Mouse (Mus musculus): Measurements from ENCODE around the gene Fam19a1. TPM values are rescaled to one million over a fixed set of nuclear protein-coding genes. Genes with fewer than 3 reads are reported as not detected.

Fam19a1 gene
- total and polyA plus RNA-seq, 2 experiments from 2014 or later, result 0.16 TPM; not detected in 1

DNA sequence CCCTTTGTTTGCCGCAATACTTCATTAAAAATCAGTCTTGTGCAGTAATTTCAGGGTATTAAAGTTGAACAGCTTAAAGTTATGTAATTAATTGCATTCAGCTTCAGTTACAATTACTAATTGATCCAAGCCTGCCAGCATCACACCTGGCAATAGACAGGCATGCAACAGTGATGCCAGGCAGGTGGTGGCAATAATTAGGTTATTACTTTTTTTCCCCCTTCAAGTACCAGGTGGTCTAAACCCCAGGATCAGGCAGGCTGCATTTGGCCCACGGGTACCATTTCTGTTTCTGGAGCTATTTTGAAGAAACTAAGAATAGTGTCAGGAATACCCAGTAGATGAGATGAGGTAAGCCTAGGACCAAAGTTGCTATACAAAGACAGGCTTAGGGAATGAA lies 141.9 kb downstream of the Fam19a1 start:
- no peak overlapping the region for H3K4me2 ChIP-seq (ENCODE audit: low read depth, low read length)
- H3K27ac ChIP-seq (ENCODE audit: low read depth), result no peak overlapping the region
- H3K9ac ChIP-seq (replicated peaks; ENCODE audit: low read depth, low read length), result no peak overlapping the region
- 81% methylated on average over 2 of the region's 2 CpGs for WGBS
- no peak for DNase-seq (ENCODE audit: low spot score)
- TF ChIP-seq CTCF (IDR thresholded peaks at IDR 0.05; ENCODE audit: low read depth), result no peak
- TF ChIP-seq EP300 (IDR thresholded peaks at IDR 0.05; ENCODE audit: low read depth), result no peak
- H3K9me3 ChIP-seq (replicated peaks; ENCODE audit: control insufficient read depth, low read length), result no peaks in the 10 kb centered on the region
- no peak overlapping the region for H3K4me3 ChIP-seq (ENCODE audit: low read depth, low read length)
- H3K27me3 ChIP-seq (ENCODE audit: control insufficient read depth, insufficient read depth, low read length), result no peaks in the 10 kb centered on the region
- no peak for ATAC-seq (ENCODE audit: insufficient read depth, low read depth)
- H3K4me1 ChIP-seq (ENCODE audit: control insufficient read depth, insufficient read depth), result peaks cover 5% of the 10 kb centered on the region; the same call in 1 of the 2 replicates
- H3K36me3 ChIP-seq (replicated peaks; ENCODE audit: control insufficient read depth, insufficient read depth, low read length), result no peaks in the 10 kb centered on the region

GRCm38 (mm10) chr6:96258651-96259050 lies 145.7 kb downstream of the Fam19a1 start:
- no peak overlapping the region for H3K9ac ChIP-seq (replicated peaks; ENCODE audit: low read depth, low read length)
- ATAC-seq (ENCODE audit: insufficient read depth, low read depth), result no peak
- TF ChIP-seq CTCF (IDR thresholded peaks at IDR 0.05; ENCODE audit: low read depth) (no peak), EP300 (IDR thresholded peaks at IDR 0.05; ENCODE audit: low read depth) (no peak)

GRCm38 (mm10) chr6:96266456-96266855 lies 153.5 kb downstream of the Fam19a1 start:
- H3K9me3 ChIP-seq (replicated peaks; ENCODE audit: control insufficient read depth, low read length), result no peaks in the 10 kb centered on the region
- TF ChIP-seq EP300 (IDR thresholded peaks at IDR 0.05; ENCODE audit: low read depth) (no peak), CTCF (IDR thresholded peaks at IDR 0.05; ENCODE audit: low read depth) (no peak)
- no peak overlapping the region for H3K9ac ChIP-seq (replicated peaks; ENCODE audit: low read depth, low read length)
- no peaks in the 10 kb centered on the region for H3K27me3 ChIP-seq (ENCODE audit: control insufficient read depth, insufficient read depth, low read length)
- ATAC-seq (ENCODE audit: insufficient read depth, low read depth) (no peak), DNase-seq (ENCODE audit: low spot score) (no peak)
- H3K4me3 ChIP-seq (ENCODE audit: low read depth, low read length), result no peak overlapping the region
- no peaks in the 10 kb centered on the region for H3K4me1 ChIP-seq (ENCODE audit: control insufficient read depth, insufficient read depth)
- 60% methylated on average over 4 of the region's 4 CpGs for WGBS
- H3K4me2 ChIP-seq (ENCODE audit: low read depth, low read length), result no peak overlapping the region
- no peak overlapping the region for H3K27ac ChIP-seq (ENCODE audit: low read depth)
- H3K36me3 ChIP-seq (replicated peaks; ENCODE audit: control insufficient read depth, insufficient read depth, low read length), result no peaks in the 10 kb centered on the region

More at GRCm38 (mm10) chr6:96258651-96259050, 145.7 kb downstream of the Fam19a1 start:
- Histone ChIP-seq H3K4me2 (ENCODE audit: low read depth, low read length) (no peak overlapping the region), H3K4me3 (ENCODE audit: low read depth, low read length) (no peak overlapping the region), H3K27ac (ENCODE audit: low read depth) (no peak overlapping the region), H3K27me3 (ENCODE audit: control insufficient read depth, insufficient read depth, low read length) (no peaks in the 10 kb centered on the region), H3K36me3 (replicated peaks; ENCODE audit: control insufficient read depth, insufficient read depth, low read length) (no peaks in the 10 kb centered on the region), H3K4me1 (ENCODE audit: control insufficient read depth, insufficient read depth) (peaks cover 5% of the 10 kb centered on the region; the same call in 1 of the 2 replicates), H3K9me3 (replicated peaks; ENCODE audit: control insufficient read depth, low read length) (no peaks in the 10 kb centered on the region)
- DNase-seq (ENCODE audit: low spot score), result no peak
- WGBS, result 88% methylated on average over 3 of the region's 3 CpGs

DNA sequence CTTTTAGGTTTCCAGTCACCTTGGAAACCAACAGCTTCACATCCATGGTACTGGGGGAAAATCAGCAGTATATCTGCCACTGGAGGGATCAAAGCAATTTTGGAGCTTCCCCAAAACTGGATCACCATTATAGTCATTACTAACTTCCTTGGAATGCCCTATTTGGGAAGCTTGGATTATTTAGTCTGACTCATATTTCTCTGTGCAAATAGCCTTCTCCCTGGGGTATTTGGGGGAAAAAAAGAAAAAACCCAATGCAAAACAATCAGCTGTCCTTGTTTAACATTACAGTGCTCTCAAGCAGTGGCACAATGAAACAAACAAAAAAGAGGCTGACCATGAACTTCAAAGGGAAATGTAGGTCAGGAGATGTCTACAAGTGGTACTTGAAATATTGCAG lies 155.8 kb downstream of the Fam19a1 start:
- Histone ChIP-seq H3K27ac (ENCODE audit: low read depth) (no peak overlapping the region), H3K4me2 (ENCODE audit: low read depth, low read length) (no peak overlapping the region), H3K36me3 (replicated peaks; ENCODE audit: control insufficient read depth, insufficient read depth, low read length) (no peaks in the 10 kb centered on the region), H3K4me1 (ENCODE audit: control insufficient read depth, insufficient read depth) (no peaks in the 10 kb centered on the region), H3K4me3 (ENCODE audit: low read depth, low read length) (no peak overlapping the region), H3K27me3 (ENCODE audit: control insufficient read depth, insufficient read depth, low read length) (no peaks in the 10 kb centered on the region), H3K9ac (replicated peaks; ENCODE audit: low read depth, low read length) (no peak overlapping the region), H3K9me3 (replicated peaks; ENCODE audit: control insufficient read depth, low read length) (0 out of 2 replicates have a peak, but pooled peaks cover 2% of the 10 kb centered on the region)
- TF ChIP-seq CTCF (IDR thresholded peaks at IDR 0.05; ENCODE audit: low read depth) (no peak), EP300 (IDR thresholded peaks at IDR 0.05; ENCODE audit: low read depth) (no peak)
- ATAC-seq (ENCODE audit: insufficient read depth, low read depth) (no peak), DNase-seq (ENCODE audit: low spot score) (no peak)

- H3K36me3 ChIP-seq (replicated peaks; ENCODE audit: control insufficient read depth, insufficient read depth, low read length), result no peaks in the 10 kb centered on the region
- H3K27me3 ChIP-seq (ENCODE audit: control insufficient read depth, insufficient read depth, low read length), result no peaks in the 10 kb centered on the region
- TF ChIP-seq CTCF (IDR thresholded peaks at IDR 0.05; ENCODE audit: low read depth) (no peak), EP300 (IDR thresholded peaks at IDR 0.05; ENCODE audit: low read depth) (no peak)
- H3K4me3 ChIP-seq (ENCODE audit: low read depth, low read length), result no peak overlapping the region
- no peak overlapping the region for H3K27ac ChIP-seq (ENCODE audit: low read depth)
- ATAC-seq (ENCODE audit: insufficient read depth, low read depth) (no peak), DNase-seq (ENCODE audit: low spot score) (no peak)
- H3K4me1 ChIP-seq (ENCODE audit: control insufficient read depth, insufficient read depth), result no peaks in the 10 kb centered on the region
- 0 out of 2 replicates have a peak, but pooled peaks cover 4% of the 10 kb centered on the region for H3K9me3 ChIP-seq (replicated peaks; ENCODE audit: control insufficient read depth, low read length)
- whole genome bisulfite sequencing, result 78% methylated on average over 5 of the region's 5 CpGs
- no peak overlapping the region for H3K4me2 ChIP-seq (ENCODE audit: low read depth, low read length)
- no peak overlapping the region for H3K9ac ChIP-seq (replicated peaks; ENCODE audit: low read depth, low read length)
These were observed 157.5 kb downstream of the Fam19a1 start for GRCm38 (mm10) chr6:96270436-96270835.

DNA sequence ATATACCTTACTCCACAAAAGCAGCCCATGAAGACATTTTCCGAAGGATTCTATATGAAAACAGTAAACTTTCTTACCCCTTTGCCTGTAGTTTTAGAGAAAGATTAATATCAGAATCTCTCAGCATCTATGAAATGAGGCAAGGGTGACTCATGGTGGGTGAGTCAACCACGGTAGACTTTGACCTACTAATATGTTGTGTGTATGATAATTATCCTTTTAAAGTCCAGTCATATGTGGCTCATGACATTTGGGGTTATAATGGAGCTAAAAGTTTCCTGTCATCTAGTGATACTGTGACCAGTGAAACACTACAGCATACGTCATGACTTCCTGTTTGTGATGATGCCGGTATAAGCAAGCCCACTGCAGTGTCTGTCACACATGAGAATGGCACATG lies 170.8 kb downstream of the Fam19a1 start:
- Histone ChIP-seq H3K27me3 (ENCODE audit: control insufficient read depth, insufficient read depth, low read length) (no peaks in the 10 kb centered on the region), H3K4me2 (ENCODE audit: low read depth, low read length) (no peak overlapping the region), H3K4me3 (ENCODE audit: low read depth, low read length) (no peak overlapping the region), H3K9me3 (replicated peaks; ENCODE audit: control insufficient read depth, low read length) (no peaks in the 10 kb centered on the region), H3K27ac (ENCODE audit: low read depth) (no peak overlapping the region), H3K9ac (replicated peaks; ENCODE audit: low read depth, low read length) (no peak overlapping the region), H3K4me1 (ENCODE audit: control insufficient read depth, insufficient read depth) (no peaks in the 10 kb centered on the region), H3K36me3 (replicated peaks; ENCODE audit: control insufficient read depth, insufficient read depth, low read length) (no peaks in the 10 kb centered on the region)
- no peak for ATAC-seq (ENCODE audit: insufficient read depth, low read depth)
- WGBS, result 64% methylated on average over 4 of the region's 4 CpGs
- DNase-seq (ENCODE audit: low spot score), result no peak
- TF ChIP-seq EP300 (IDR thresholded peaks at IDR 0.05; ENCODE audit: low read depth) (no peak), CTCF (IDR thresholded peaks at IDR 0.05; ENCODE audit: low read depth) (no peak)
